Mouse (Mus musculus) lung, embryonic 14.5 days (tissue): ENCODE measurements around the gene Sort1. TPM values are rescaled to one million over a fixed set of nuclear protein-coding genes. Genes with fewer than 3 reads are reported as not detected.

Experiments
- ATAC-seq: fragments of 200-750 bp; cut with Nextera tagmentation; 2 replicates; pipeline ENCODE4 v1.8.0; 2017; ENCODE audit warnings: mild to moderate bottlenecking, moderate TSS enrichment, moderate library complexity; ENCODE audit not compliant: insufficient read depth
- DNase-seq: peaks from one replicate; pipeline ENCODE4 v3.0.0-alpha.2; 2015
- H3K27ac ChIP-seq: fragments of 300-500 bp; sonication (generic); 2 replicates; pipeline ENCODE4 v1.5.1; 2014; ENCODE audit warnings: low read depth, mild to moderate bottlenecking, moderate library complexity
- H3K27me3 ChIP-seq: fragments of 300-500 bp; sonication (generic); 2 replicates; pipeline ENCODE4 v1.6.1; 2014; ENCODE audit warnings: low read length, control low read depth; ENCODE audit not compliant: insufficient read depth
- H3K36me3 ChIP-seq: fragments of 300-500 bp; sonication (generic); 2 replicates; pipeline ENCODE4 v1.6.1; 2014; ENCODE audit warnings: control low read depth; ENCODE audit not compliant: insufficient read depth
- H3K4me1 ChIP-seq: fragments of 300-500 bp; sonication (generic); 2 replicates; pipeline ENCODE4 v1.6.1; 2014; ENCODE audit warnings: antibody characterized with exemption, control low read depth; ENCODE audit not compliant: insufficient read depth
- H3K4me2 ChIP-seq: fragments of 300-500 bp; sonication (generic); 2 replicates; pipeline ENCODE4 v1.6.1; 2014; ENCODE audit warnings: mild to moderate bottlenecking
- H3K4me3 ChIP-seq: fragments of 300-500 bp; sonication (generic); 2 replicates; pipeline ENCODE4 v1.5.1; 2014; ENCODE audit warnings: low read depth, low read length
- H3K9ac ChIP-seq: fragments of 300-500 bp; sonication (generic); 2 replicates; pipeline ENCODE4 v1.6.1; 2014
- H3K9me3 ChIP-seq: fragments of 300-500 bp; sonication (generic); 2 replicates; pipeline ENCODE4 v1.6.1; 2016; ENCODE audit warnings: low read depth, low read length, control low read depth
- CTCF ChIP-seq: IDR thresholded peaks from 2 replicates; pipeline ENCODE4 v1.5.1; 2016; ENCODE audit warnings: antibody characterized with exemption, low read depth
- WGBS: fragments of 180-500 bp; shearing (Covaris S2); extraction: QIAGEN DNeasy Blood & Tissue Kit; methylation state at CpG from one replicate; pipeline ENCODE4 v1.1.7; 2014; 5-methylcytosine and 5-hydroxymethylcytosine counted together
- polyA plus RNA-seq: library from polyadenylated mRNA; unstranded; fragments of >200 nt; fragmentation: Nextera tagmentation; extraction: Ambion mirVana; gene quantifications from 2 replicates; pipeline ENCODE4 v1.2.1, GENCODE M21; 2014

Gene Sort1
- polyA plus RNA-seq, 1 experiment from 2014 or later, result 32.7 TPM

DNA sequence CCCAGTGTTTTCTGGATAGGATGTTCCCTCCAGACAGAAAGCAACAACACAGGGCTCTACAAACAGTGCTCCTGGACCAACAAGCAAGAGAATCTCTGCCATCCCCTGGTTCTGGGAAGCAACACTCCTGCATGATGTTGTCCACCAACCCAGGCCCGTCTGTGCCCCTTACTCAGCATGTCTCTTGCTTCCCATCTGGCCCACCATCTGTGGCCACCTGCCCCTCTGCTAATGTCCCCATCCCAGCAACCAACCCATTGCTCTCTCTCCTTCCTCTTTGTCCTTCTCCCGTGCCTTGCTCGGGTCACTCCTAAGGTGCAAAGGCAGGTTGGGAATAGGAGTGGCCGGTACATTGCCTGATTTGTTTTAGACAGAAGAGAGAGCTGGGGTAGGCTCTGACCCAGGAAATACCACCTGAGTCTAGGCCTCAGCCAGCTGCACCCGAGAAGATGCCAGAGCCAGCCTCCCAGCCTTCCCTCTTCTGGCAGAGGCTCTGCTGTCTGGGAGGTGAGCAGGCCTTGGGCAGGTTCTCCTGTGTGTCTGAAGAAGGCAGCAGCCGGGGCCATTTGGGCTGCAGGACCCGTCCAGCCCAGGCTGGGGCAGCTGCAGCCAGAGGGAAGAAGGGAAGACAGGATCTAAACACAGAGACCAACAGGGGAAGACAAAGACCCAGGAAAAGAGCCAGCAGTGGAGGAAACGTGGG lies 125.9 kb downstream of the Sort1 start:
- TF ChIP-seq CTCF, result no peak
- peaks cover 20% of the 10 kb centered on the region; the same call in 1 of the 2 replicates for H3K36me3 ChIP-seq

DNA sequence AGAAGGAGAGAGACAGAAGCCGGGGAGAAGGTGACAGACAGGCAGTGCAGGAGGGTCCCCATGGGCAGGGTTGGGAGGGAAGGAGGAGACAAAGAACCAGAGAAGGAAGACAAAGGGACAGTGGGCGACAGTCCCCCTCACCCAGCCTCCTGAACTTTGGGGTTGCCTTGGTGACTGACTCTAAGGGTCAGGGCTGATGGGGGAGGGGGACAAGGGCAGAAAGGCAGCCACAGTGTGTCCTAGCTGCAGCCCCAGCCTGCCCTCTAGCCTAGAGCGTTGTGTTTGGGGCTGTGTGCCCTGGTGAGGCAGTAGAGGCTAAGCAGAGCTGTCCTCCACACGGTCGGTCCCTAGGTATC lies 126.5 kb downstream of the Sort1 start:
- DNase-seq (no peak), ATAC-seq (no peak)
- Histone ChIP-seq H3K9ac (0 out of 2 replicates have a peak overlapping the region, but pooled peaks have one; percentile 4), H3K4me1 (0 out of 2 replicates have a peak, but pooled peaks cover 6% of the 10 kb centered on the region), H3K36me3 (peaks cover 20% of the 10 kb centered on the region; the same call in 1 of the 2 replicates), H3K4me2 (peak overlapping the region; percentile 38), H3K27ac (no peak overlapping the region), H3K9me3 (peaks cover 19% of the 10 kb centered on the region; the same call in 1 of the 2 replicates), H3K27me3 (peaks cover 11% of the 10 kb centered on the region; the same call in 1 of the 2 replicates), H3K4me3 (no peak overlapping the region)
- 27% methylated on average over 5 of the region's 5 CpGs for WGBS
- TF ChIP-seq CTCF, result no peak

More for the DNA sequence above, 125.9 kb downstream of the Sort1 start:
- H3K4me3 ChIP-seq, result no peak overlapping the region
- 49% methylated on average over 8 of the region's 8 CpGs for WGBS
- H3K27ac ChIP-seq, result no peak overlapping the region
- H3K4me1 ChIP-seq, result 0 out of 2 replicates have a peak, but pooled peaks cover 6% of the 10 kb centered on the region
- DNase-seq (no peak), ATAC-seq (no peak)
- no peak overlapping the region for H3K9ac ChIP-seq
- H3K4me2 ChIP-seq, result 0 out of 2 replicates have a peak overlapping the region, but pooled peaks have one; percentile 1
- peaks cover 19% of the 10 kb centered on the region; the same call in 1 of the 2 replicates for H3K9me3 ChIP-seq
- peaks cover 5% of the 10 kb centered on the region; the same call in 1 of the 2 replicates for H3K27me3 ChIP-seq

Other genes starting within 250 kb of the Sort1 start
- gene Gstm4, start 239.2 kb upstream of the Sort1 start, polyA plus RNA-seq, result 16.0 and 16.8 TPM in 2 replicates
- gene Ampd2, start 197.4 kb upstream of the Sort1 start, polyA plus RNA-seq, result 31.4 and 37.4 TPM in 2 replicates
- 0.50 and 0.97 TPM in 2 replicates for gene Gnat2, start 191.3 kb upstream of the Sort1 start, polyA plus RNA-seq
- 172 and 178 TPM in 2 replicates for gene Gnai3, start 137.9 kb upstream of the Sort1 start, polyA plus RNA-seq
- gene Gpr61, start 129.2 kb upstream of the Sort1 start, polyA plus RNA-seq, result 0.11 TPM in 1 of 2 replicates, not detected in the other
- 2.1 TPM in 2 replicates for gene Amigo1, start 97.7 kb upstream of the Sort1 start, polyA plus RNA-seq
- 2.0 TPM in 2 replicates for gene Cyb561d1, start 82.9 kb upstream of the Sort1 start, polyA plus RNA-seq
- gene Atxn7l2, start 73.1 kb upstream of the Sort1 start, polyA plus RNA-seq, result 14.0 and 18.1 TPM in 2 replicates
- gene Sypl2, start 57.4 kb upstream of the Sort1 start, polyA plus RNA-seq, result 0.54 and 0.96 TPM in 2 replicates
- gene Psma5, start 27.2 kb upstream of the Sort1 start, polyA plus RNA-seq, result 320 and 323 TPM in 2 replicates
- 0.75 and 4.7 TPM in 2 replicates for gene Mybphl, start 80.8 kb downstream of the Sort1 start, polyA plus RNA-seq
- gene Psrc1, start 99.8 kb downstream of the Sort1 start, polyA plus RNA-seq, result 76.5 and 79.7 TPM in 2 replicates
- gene Celsr2, start 131.5 kb downstream of the Sort1 start, polyA plus RNA-seq, result 8.3 and 9.4 TPM in 2 replicates
- 118 and 119 TPM in 2 replicates for gene Sars, start 161.1 kb downstream of the Sort1 start, polyA plus RNA-seq